Mouse (Mus musculus) heart, embryonic 11.5 days (tissue): ENCODE measurements around the gene Gabrb1. TPM values are rescaled to one million over a fixed set of nuclear protein-coding genes. Genes with fewer than 3 reads are reported as not detected.

ENCODE experiments used
- ATAC-seq: fragments of 200-750 bp; cut with Nextera tagmentation; replicated peaks from 2 replicates; pipeline ENCODE4 v1.8.0; 2017; ENCODE audit warnings: moderate library complexity; ENCODE audit not compliant: insufficient number of reproducible peaks, low FRiP score, low TSS enrichment
- H3K27ac ChIP-seq: fragments of 300-500 bp; sonication (generic); 2 replicates; pipeline ENCODE4 v1.5.1; 2014; ENCODE audit warnings: mild to moderate bottlenecking, low read depth, low read length
- H3K27me3 ChIP-seq: fragments of 300-500 bp; sonication (generic); 2 replicates; pipeline ENCODE4 v1.6.1; 2014; ENCODE audit warnings: mild to moderate bottlenecking, low read length, mixed read lengths; ENCODE audit not compliant: control insufficient read depth, insufficient read depth
- H3K36me3 ChIP-seq: fragments of 300-500 bp; sonication (generic); 2 replicates; pipeline ENCODE4 v1.6.1; 2014; ENCODE audit warnings: mild to moderate bottlenecking, low read length, moderate library complexity, mixed read lengths; ENCODE audit not compliant: control insufficient read depth, insufficient read depth
- H3K4me1 ChIP-seq: fragments of 300-500 bp; sonication (generic); 2 replicates; pipeline ENCODE4 v1.6.1; 2014; ENCODE audit warnings: low read length; ENCODE audit not compliant: control insufficient read depth, insufficient read depth
- H3K4me2 ChIP-seq: fragments of 300-500 bp; sonication (generic); 2 replicates; pipeline ENCODE4 v1.6.1; 2014; ENCODE audit warnings: mild to moderate bottlenecking, moderate library complexity
- H3K4me3 ChIP-seq: fragments of 300-500 bp; sonication (generic); 2 replicates; pipeline ENCODE4 v1.5.1; 2014; ENCODE audit warnings: low read depth, low read length
- H3K9ac ChIP-seq: fragments of 300-500 bp; sonication (generic); 2 replicates; pipeline ENCODE4 v1.6.1; 2014; ENCODE audit warnings: mild to moderate bottlenecking, low read depth, low read length, moderate library complexity
- H3K9me3 ChIP-seq: fragments of 300-500 bp; sonication (generic); replicated peaks from 2 replicates; pipeline ENCODE4 v1.6.1; 2016; ENCODE audit warnings: low read length; ENCODE audit not compliant: control insufficient read depth
- WGBS: fragments of 180-500 bp; shearing (Covaris S2); extraction: QIAGEN DNeasy Blood & Tissue Kit; methylation state at CpG from one replicate; pipeline ENCODE4 v1.1.7; 2014; ENCODE audit not compliant: insufficient replicate concordance; 5-methylcytosine and 5-hydroxymethylcytosine counted together
- polyA plus RNA-seq: library from polyadenylated mRNA; unstranded; fragments of >200 nt; fragmentation: Nextera tagmentation; extraction: Ambion mirVana; gene quantifications from 2 replicates; pipeline ENCODE4 v1.2.1, GENCODE M21; 2014

Gene Gabrb1
- polyA plus RNA-seq, 1 experiment from 2014 or later = 1.1 TPM

DNA sequence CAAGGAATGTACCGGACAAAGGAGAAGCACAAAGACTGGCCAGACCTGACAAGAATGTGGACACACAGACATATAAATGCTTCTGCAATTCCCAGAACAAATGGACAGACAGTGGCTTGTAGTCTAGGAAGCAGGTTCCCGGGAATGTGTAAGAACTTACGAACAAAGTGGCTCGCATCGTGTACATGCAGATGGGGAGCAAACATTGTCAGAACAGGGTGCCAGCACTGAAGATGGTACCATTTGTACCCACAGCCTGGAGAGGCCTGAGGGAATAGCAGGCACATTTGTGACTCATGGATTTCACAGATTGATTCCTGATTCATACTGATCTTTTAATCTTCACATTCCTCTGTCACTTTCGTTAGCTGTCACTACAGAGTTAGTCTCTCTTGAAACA, 103.2 kb downstream of the Gabrb1 start:
- Histone ChIP-seq H3K4me2 (no peak overlapping the region), H3K9me3 (no peaks in the 10 kb centered on the region), H3K36me3 (no peaks in the 10 kb centered on the region), H3K4me3 (no peak overlapping the region), H3K27ac (no peak overlapping the region), H3K27me3 (no peaks in the 10 kb centered on the region), H3K9ac (no peak overlapping the region), H3K4me1 (no peaks in the 10 kb centered on the region)
- 86% methylated on average over 6 of the region's 6 CpGs for WGBS
- no peak for ATAC-seq

DNA sequence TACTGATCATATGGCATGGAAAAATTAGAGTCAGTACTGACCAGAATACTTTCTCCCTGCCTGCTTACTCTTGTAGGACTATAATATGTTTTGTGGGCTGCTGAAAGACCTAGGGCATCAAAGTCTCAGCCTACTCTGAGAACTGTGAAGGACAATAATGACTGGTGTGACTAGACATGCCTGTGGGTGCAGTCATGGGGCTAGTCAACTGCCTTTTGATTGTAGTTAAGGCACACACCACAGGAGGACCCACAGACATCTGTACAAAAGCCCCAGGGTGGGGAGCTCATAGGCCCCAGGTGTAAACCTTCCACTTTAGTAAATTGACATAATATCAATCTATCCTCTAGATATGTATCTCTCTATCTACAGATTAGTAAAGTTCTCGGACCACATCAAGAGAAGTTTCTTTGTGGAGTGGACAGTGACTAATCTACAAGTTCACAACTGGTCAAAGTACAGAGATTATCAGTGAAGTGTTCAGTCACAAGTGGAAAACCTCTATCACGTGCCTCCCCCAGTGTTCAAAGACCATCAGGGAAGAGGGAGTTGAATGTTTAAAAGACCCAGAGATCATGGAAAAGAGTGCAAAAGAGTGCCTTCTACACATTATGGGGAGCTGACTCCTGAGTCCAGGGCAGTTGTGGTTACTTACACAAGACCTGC, 123.7 kb downstream of the Gabrb1 start:
- Histone ChIP-seq H3K9me3 (no peaks in the 10 kb centered on the region), H3K27me3 (no peaks in the 10 kb centered on the region), H3K4me1 (no peaks in the 10 kb centered on the region), H3K4me3 (no peak overlapping the region), H3K9ac (no peak overlapping the region), H3K4me2 (no peak overlapping the region), H3K27ac (no peak overlapping the region), H3K36me3 (no peaks in the 10 kb centered on the region)
- no peak for ATAC-seq
- 57% methylated on average over 2 of the region's 2 CpGs for WGBS

DNA sequence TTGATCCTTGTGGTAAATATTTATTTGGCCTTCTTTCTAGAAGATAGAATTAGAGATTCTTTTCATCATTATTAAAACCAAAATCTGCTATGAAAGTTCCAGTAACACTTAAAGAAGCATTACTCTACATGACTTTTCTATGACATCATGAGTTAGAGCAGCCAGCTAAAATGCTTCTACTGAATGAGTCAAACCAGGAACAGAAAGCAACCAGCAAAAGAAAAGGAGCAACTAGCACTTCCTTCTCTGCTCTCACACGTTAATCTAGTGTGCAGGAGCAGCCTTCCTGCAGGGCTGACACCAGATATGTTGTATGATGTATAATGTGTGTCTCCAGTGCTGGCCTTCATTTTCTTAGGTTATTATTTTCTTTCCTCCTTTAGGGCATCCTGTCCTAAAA, 164.9 kb downstream of the Gabrb1 start:
- Histone ChIP-seq H3K4me3 (no peak overlapping the region), H3K4me2 (no peak overlapping the region), H3K36me3 (no peaks in the 10 kb centered on the region), H3K9ac (no peak overlapping the region), H3K27ac (no peak overlapping the region), H3K4me1 (no peaks in the 10 kb centered on the region), H3K9me3 (no peaks in the 10 kb centered on the region), H3K27me3 (no peaks in the 10 kb centered on the region)
- no peak for ATAC-seq
- WGBS = 36% methylated on average over 1 of the region's 1 CpGs

GRCm38 (mm10) chr5:71828342-71828741, 170.4 kb downstream of the Gabrb1 start:
- H3K27ac ChIP-seq = no peak overlapping the region
- H3K4me3 ChIP-seq = no peak overlapping the region
- H3K4me2 ChIP-seq = no peak overlapping the region
- no peak overlapping the region for H3K9ac ChIP-seq
- no peaks in the 10 kb centered on the region for H3K36me3 ChIP-seq
- no peaks in the 10 kb centered on the region for H3K4me1 ChIP-seq
- H3K27me3 ChIP-seq = no peaks in the 10 kb centered on the region
- ATAC-seq = no peak
- no peaks in the 10 kb centered on the region for H3K9me3 ChIP-seq

DNA sequence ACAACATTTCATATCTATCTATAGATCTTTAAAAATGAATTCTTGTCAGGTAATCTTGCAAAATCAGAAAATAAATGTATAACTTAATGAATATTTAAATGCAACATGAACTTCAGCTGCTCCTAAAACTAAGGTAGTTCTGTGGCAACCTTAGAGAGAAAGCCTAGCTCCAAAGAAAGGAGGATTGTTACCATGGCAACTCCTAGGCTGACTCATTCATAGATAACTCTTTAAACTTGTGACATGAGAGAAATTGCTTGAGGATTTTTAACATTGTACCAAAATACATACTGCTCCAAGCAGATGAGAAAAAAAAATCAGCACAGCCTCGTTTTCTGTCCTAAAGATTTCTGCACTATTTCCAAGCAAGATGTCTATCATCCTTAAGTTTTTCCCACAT, 171.1 kb downstream of the Gabrb1 start:
- H3K27ac ChIP-seq = no peak overlapping the region
- H3K4me3 ChIP-seq = no peak overlapping the region
- ATAC-seq = no peak
- H3K4me2 ChIP-seq = no peak overlapping the region
- H3K36me3 ChIP-seq = no peaks in the 10 kb centered on the region
- WGBS = 54% methylated on average over 1 of the region's 1 CpGs
- H3K4me1 ChIP-seq = no peaks in the 10 kb centered on the region
- no peaks in the 10 kb centered on the region for H3K9me3 ChIP-seq
- no peak overlapping the region for H3K9ac ChIP-seq
- H3K27me3 ChIP-seq = no peaks in the 10 kb centered on the region

DNA sequence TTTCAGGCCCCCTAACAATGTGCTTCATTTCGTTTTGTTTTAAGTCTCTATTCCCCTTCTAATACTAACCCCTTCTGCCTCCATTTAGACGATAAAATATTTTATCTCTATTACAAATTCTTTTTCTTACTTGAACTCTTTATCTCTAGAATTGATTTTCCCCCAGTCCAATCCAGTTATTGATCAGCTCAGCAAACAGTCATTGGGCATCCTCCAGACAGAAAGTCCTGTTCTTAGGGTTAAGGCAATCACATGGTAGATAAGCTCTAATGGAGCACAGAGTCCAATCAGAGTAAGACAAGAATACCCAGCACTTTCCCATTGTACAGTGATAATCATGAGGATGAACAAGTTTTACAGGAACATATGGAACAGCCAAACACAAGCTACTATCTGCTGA, 172.4 kb downstream of the Gabrb1 start:
- Histone ChIP-seq H3K4me2 (no peak overlapping the region), H3K27ac (no peak overlapping the region), H3K9ac (no peak overlapping the region), H3K27me3 (no peaks in the 10 kb centered on the region), H3K36me3 (no peaks in the 10 kb centered on the region), H3K9me3 (no peaks in the 10 kb centered on the region), H3K4me1 (no peaks in the 10 kb centered on the region), H3K4me3 (no peak overlapping the region)
- WGBS = 72% methylated on average over 2 of the region's 2 CpGs
- ATAC-seq = no peak

GRCm38 (mm10) chr5:71842241-71842640, 184.3 kb downstream of the Gabrb1 start:
- H3K4me1 ChIP-seq = no peaks in the 10 kb centered on the region
- ATAC-seq = no peak

DNA sequence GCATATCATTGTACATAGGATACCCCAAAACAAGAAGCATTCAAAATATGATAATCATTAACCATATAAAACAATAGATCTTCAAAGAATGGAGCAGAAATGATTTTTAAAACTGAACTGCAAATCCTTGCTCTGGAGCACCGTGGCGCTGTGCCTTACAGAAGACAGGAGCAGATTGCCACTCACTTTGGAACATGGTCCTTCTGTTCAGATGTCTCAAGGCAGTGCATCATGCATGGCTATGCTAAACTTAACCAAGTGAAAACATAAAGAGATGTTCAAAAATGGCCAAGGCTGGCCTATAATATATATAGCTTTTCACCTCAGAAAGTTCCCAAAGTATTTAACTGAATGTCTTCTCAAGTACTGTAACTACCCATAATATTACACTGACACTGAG, 240.3 kb downstream of the Gabrb1 start:
- Histone ChIP-seq H3K4me3 (no peak overlapping the region), H3K9me3 (no peaks in the 10 kb centered on the region), H3K4me1 (no peaks in the 10 kb centered on the region), H3K27me3 (no peaks in the 10 kb centered on the region), H3K9ac (no peak overlapping the region), H3K36me3 (no peaks in the 10 kb centered on the region), H3K27ac (no peak overlapping the region), H3K4me2 (no peak overlapping the region)
- ATAC-seq = no peak
- 81% methylated on average over 2 of the region's 2 CpGs for WGBS

More at GRCm38 (mm10) chr5:71842241-71842640, 184.3 kb downstream of the Gabrb1 start:
- H3K36me3 ChIP-seq = no peaks in the 10 kb centered on the region
- no peak overlapping the region for H3K4me3 ChIP-seq
- H3K4me2 ChIP-seq = no peak overlapping the region
- H3K27ac ChIP-seq = no peak overlapping the region
- no peaks in the 10 kb centered on the region for H3K27me3 ChIP-seq
- no peaks in the 10 kb centered on the region for H3K9me3 ChIP-seq
- no peak overlapping the region for H3K9ac ChIP-seq

DNA sequence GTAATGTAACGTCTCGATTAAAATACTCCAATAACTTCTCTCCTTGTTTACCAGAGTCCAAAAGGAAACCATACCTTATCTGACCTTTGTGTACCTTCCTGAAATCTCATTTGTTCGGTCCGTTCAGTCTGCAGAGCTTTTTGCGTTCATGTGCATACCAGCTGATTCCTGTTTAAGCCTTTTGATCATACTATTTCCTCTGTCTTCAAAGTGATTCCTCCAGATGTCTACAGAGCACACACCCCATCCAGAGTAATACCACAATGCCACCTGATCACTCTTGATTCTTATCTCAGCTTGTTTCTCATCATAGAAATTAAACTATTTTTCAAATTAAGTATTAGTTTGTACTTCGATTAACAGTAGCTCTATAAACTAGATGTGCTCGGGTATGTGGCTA, 245.5 kb downstream of the Gabrb1 start:
- 75% methylated on average over 7 of the region's 7 CpGs for WGBS
- Histone ChIP-seq H3K4me2 (no peak overlapping the region), H3K4me3 (no peak overlapping the region), H3K36me3 (no peaks in the 10 kb centered on the region), H3K9ac (no peak overlapping the region), H3K27ac (no peak overlapping the region), H3K9me3 (no peaks in the 10 kb centered on the region), H3K27me3 (no peaks in the 10 kb centered on the region), H3K4me1 (no peaks in the 10 kb centered on the region)
- no peak for ATAC-seq
